Mouse (Mus musculus) granulocyte monocyte progenitor cell, adult 5-6 weeks (primary cell): Measurements from ENCODE around the gene Hivep1. TPM values are rescaled to one million over a fixed set of nuclear protein-coding genes. Genes with fewer than 3 reads are reported as not detected.

ENCODE experiments used
- ATAC-seq: replicated peaks from 2 replicates; pipeline ENCODE4 v1.8.0; 2016; ENCODE audit warnings: mild to moderate bottlenecking, moderate TSS enrichment, inconsistent platforms; ENCODE audit not compliant: poor library complexity, severe bottlenecking
- total RNA-seq, 2 experiments: library from RNA; stranded (forward) in 1 of 2; stranded (reverse) in 1 of 2; fragments of 200-712, 200-1000 nt in 1 of 2; fragments of >200 nt in 1 of 2; fragmentation: Nextera tagmentation in 1 of 2; gene quantifications; 2 replicates each; pipeline ENCODE4 v1.2.3; 2014 to 2017

The Hivep1 gene
- total RNA-seq, 2 experiments from 2014 or later: 8.9 to 52.8 TPM

GRCm38 (mm10) chr13:42108483-42109215 lies 56.8 kb downstream of the Hivep1 start:
- ATAC-seq: peak; percentile 65

GRCm38 (mm10) chr13:42110416-42110815 lies 58.6 kb downstream of the Hivep1 start:
- 0 out of 2 replicates have a peak, but pooled peaks have one; percentile 21 for ATAC-seq

DNA sequence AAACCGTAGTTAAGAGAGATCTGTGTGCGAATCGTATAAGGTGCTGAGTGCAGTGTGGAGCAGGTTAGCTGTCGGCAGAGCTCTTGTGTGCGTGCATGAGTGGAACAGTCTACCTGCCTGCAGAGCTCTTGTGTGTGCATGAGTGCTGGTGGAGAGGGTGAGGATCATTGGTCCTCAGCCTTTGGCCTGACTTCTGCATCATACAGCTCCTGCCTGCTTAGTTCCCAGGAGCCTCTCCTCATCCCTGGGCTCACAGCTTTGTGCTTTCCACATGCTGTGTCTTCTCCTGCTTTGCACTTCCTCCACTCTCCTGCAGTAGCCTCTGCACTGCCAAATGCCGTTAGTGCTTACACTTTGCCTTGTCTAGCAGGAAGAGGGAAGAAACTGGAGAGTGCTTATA lies 60.2 kb downstream of the Hivep1 start:
- no peak; the same call in 1 of the 2 replicates for ATAC-seq

DNA sequence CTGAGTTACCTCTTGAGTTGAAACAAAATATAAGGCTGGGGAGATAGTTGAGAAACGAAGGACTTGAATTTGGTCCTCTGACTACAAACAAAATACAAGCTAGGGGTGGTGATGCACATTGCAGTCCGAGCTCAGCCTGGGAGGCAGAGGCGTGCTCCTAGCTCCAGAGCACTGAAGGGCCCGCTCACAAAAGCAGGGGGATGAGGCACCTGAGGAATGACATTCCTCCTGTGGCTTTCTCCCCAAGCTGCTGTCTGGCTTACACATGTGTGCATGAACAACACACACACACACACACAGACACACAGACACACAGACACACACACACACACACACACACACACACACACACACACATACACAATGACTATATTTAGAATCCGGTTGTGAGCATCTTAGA lies 60.9 kb downstream of the Hivep1 start:
- no peak for ATAC-seq

- no peak for ATAC-seq
Observed at GRCm38 (mm10) chr13:42113601-42114000, 61.8 kb downstream of the Hivep1 start.

- no peak for ATAC-seq
Observed at GRCm38 (mm10) chr13:42116301-42116700, 64.5 kb downstream of the Hivep1 start.

DNA sequence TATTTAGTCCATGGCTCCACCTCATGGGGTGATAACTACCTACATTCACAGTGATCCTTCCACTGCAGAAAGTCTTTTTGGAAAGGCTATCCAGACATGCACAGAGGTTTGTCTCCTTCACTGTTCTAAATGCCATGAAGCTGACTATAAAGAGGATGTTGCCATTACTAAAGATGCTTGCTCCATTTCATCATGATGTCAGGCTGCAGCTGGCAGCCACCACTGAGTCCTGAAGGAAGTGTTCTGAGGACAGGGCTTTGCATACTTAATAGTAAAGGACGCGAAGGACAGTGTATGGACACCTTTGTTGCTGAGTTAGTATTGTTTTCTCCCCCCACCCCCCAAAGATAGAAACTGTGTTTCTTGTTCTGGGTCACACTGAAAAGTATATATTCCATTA lies 67.2 kb downstream of the Hivep1 start:
- ATAC-seq: peak; percentile 77

DNA sequence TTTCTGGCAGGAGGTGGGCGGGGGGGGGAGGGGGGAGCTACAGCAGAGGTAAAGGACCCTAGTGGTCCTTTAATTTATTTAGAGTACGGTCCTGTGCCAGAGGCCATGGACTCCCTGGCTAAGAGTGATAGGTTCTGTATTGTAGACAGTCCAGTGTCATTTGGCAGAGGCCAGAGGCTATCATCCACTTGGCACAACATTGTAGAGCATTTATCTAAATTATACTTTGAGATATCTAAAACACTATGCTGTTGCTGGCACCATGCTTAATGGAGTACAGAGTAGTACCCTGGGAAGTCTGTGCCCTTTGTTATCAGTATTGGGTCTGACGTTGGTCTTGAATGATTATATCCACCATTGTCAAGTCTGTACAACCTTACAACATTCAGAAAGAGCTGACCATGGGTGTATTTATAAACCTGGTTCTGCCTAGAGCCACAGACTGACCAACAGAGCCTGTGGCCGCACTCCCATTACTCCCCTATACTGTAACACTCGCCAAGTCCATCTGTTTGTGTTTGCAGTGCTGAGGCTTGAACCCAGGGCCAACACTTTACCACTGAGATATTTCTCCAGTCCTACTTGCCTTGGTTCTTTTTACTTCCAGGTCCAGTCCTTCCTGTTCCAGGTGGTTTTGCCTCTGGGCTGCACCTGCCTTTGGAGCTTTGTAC lies 69.4 kb downstream of the Hivep1 start:
- no peak for ATAC-seq

- ATAC-seq: no peak
Observed at GRCm38 (mm10) chr13:42121777-42122682, 70.2 kb downstream of the Hivep1 start.

DNA sequence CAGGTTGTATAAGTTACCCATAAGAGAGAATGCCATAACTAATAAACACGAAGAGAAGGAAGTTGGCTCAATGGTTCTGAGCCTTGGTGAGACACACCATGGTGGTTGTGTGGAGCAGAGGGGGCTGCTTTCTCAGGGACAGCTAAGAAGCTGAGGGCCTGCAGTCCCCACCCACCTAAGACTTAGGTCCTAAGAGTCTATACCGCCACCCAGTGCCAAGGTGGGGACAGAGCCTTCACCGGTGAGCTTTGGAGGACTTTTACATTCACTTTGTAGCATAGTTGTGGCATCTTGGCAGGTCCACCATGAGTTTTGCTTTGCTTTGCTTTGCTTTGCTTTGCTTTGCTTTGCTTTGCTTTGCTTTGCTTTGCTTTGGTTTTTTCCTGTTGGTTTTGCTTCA lies 92.8 kb downstream of the Hivep1 start:
- ATAC-seq: no peak

- peak; percentile 6; the same call in 1 of the 2 replicates for ATAC-seq
Observed at GRCm38 (mm10) chr13:42149328-42150071, 97.7 kb downstream of the Hivep1 start.

DNA sequence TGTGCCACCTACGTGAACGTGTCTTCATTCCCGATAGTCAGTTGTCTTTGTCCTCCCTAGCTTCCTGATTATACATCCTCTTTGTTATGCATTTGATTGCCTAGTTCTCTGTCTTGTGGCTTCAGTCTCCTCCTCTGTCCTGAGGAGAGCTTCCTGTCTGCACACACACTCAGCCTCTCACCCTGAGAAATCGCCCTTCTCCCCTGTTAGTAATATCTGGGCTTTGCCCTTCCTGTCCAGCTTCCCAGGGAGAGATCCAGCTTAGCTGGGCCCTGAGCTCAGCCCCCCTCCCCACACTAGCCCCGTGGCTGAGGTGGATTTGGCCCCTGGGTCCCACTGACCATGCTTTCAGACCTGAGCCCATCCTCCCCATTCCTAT lies 98.2 kb downstream of the Hivep1 start:
- peak; percentile 87 for ATAC-seq

- no peak for ATAC-seq
Observed at GRCm38 (mm10) chr13:42150462-42151127, 98.8 kb downstream of the Hivep1 start.

DNA sequence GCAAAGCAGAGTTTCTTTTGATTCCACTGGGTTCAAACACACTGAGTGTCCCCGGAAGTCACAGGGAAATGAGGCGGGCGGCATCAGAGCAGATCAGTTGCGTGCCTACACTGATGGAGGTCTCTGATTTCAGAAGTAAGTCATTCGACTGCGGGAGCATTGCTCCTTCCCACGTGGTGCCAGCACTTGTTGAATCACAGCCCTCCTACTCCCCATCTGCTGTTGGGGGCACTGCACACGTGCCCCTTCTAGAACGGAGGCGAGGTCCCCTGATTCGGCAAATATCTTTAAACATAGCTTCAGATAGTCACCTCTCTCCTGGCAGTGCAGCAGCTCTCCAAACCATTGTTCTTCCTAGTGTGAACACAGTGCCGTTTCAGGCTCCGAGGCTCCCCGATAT lies 106.4 kb downstream of the Hivep1 start:
- ATAC-seq: no peak

GRCm38 (mm10) chr13:42159416-42160185 lies 107.8 kb downstream of the Hivep1 start:
- no peak for ATAC-seq

GRCm38 (mm10) chr13:42170802-42171201 lies 119.0 kb downstream of the Hivep1 start:
- ATAC-seq: no peak

DNA sequence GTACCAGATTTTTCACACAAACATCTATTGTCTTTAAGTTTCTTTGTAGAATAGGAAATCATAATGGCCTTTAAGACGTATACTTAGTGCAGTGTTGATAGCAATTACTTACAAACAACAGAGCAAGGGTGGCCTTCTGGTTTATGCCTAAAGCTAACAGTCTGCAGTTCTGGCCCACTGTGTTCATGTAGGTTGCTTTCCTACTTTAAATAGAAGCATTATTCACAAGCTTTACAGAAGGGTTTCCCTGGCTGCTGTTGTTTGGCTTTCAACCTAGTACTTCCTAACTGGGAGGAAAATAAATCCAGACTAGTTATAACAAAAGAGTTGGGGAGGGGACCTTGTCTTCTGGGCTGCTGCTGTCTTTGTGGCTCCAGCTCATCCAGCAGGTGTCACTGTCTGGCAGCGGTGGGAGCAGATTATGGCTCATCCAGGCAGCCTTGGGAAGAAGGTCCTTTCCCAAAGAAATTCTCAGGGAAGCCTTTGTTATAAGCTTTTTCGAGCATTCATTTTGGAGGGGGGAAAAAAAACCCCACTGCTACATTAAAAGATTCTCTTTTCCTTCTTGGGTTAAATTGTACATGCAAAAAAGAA lies 123.1 kb downstream of the Hivep1 start:
- ATAC-seq: no peak

GRCm38 (mm10) chr13:42182635-42183034 lies 130.8 kb downstream of the Hivep1 start:
- ATAC-seq: no peak
